Mouse (Mus musculus) lung, embryonic 16.5 days (tissue): ENCODE measurements at regions not wholly inside any gene's neighbourhood (a gene's known extent, or its start where the extent isn't known, plus 50 kb on each side); places are given as distances from the start of the nearest gene placed in this dataset.
A peak's percentile ranks its signal among the peaks of the same experiment; 100 is the strongest.

Experiments
- ATAC-seq: fragments of 200-750 bp; cut with Nextera tagmentation; 2 replicates; pipeline ENCODE4 v1.8.0; 2017; ENCODE audit warnings: low read depth, mild to moderate bottlenecking, moderate library complexity
- H3K27ac ChIP-seq: fragments of 300-500 bp; sonication (generic); 2 replicates; pipeline ENCODE4 v1.5.1; 2014; ENCODE audit warnings: mild to moderate bottlenecking, control low read depth, low read length
- H3K27me3 ChIP-seq: fragments of 300-500 bp; sonication (generic); 2 replicates; pipeline ENCODE4 v1.6.1; 2014; ENCODE audit warnings: low read depth, low read length, mixed read lengths; ENCODE audit not compliant: control insufficient read depth, insufficient read depth
- H3K36me3 ChIP-seq: fragments of 300-500 bp; sonication (generic); 2 replicates; pipeline ENCODE4 v1.6.1; 2014; ENCODE audit warnings: low read length; ENCODE audit not compliant: control insufficient read depth, insufficient read depth
- H3K4me1 ChIP-seq: fragments of 300-500 bp; sonication (generic); replicated peaks from 2 replicates; pipeline ENCODE4 v1.6.1; 2014; ENCODE audit warnings: low read length, mixed read lengths; ENCODE audit not compliant: control insufficient read depth, insufficient read depth
- H3K4me2 ChIP-seq: fragments of 300-500 bp; sonication (generic); 2 replicates; pipeline ENCODE4 v1.6.1; 2014; ENCODE audit warnings: low read depth, low read length, control low read depth
- H3K4me3 ChIP-seq: fragments of 300-500 bp; sonication (generic); 2 replicates; pipeline ENCODE4 v1.5.1; 2014; ENCODE audit warnings: mild to moderate bottlenecking, low read length, control low read depth
- H3K9ac ChIP-seq: fragments of 300-500 bp; sonication (generic); 2 replicates; pipeline ENCODE4 v1.6.1; 2014; ENCODE audit warnings: low read length, control low read depth
- H3K9me3 ChIP-seq: fragments of 300-500 bp; sonication (generic); 2 replicates; pipeline ENCODE4 v1.6.1; 2016; ENCODE audit warnings: low read length; ENCODE audit not compliant: control insufficient read depth
- WGBS: fragments of 180-500 bp; shearing (Covaris S2); extraction: QIAGEN DNeasy Blood & Tissue Kit; methylation state at CpG from one replicate; pipeline ENCODE4 v1.1.7; 2014; 5-methylcytosine and 5-hydroxymethylcytosine counted together

GRCm38 (mm10) chr11:110588280-110588679 is 189.4 kb downstream of the Map2k6 start:
- Histone ChIP-seq H3K9ac (no peak overlapping the region), H3K9me3 (no peaks in the 10 kb centered on the region), H3K4me1 (no peaks in the 10 kb centered on the region), H3K4me2 (no peak overlapping the region), H3K4me3 (no peak overlapping the region), H3K27ac (no peak overlapping the region), H3K36me3 (no peaks in the 10 kb centered on the region), H3K27me3 (no peaks in the 10 kb centered on the region)
- 72% methylated on average over 2 of the region's 2 CpGs for WGBS
- ATAC-seq = no peak

- H3K9ac ChIP-seq = no peak overlapping the region
- no peaks in the 10 kb centered on the region for H3K27me3 ChIP-seq
- no peaks in the 10 kb centered on the region for H3K9me3 ChIP-seq
- H3K4me1 ChIP-seq = no peaks in the 10 kb centered on the region
- no peak overlapping the region for H3K4me2 ChIP-seq
- WGBS = 69% methylated on average over 7 of the region's 7 CpGs
- ATAC-seq = no peak
- H3K4me3 ChIP-seq = no peak overlapping the region
- no peaks in the 10 kb centered on the region for H3K36me3 ChIP-seq
- H3K27ac ChIP-seq = no peak overlapping the region
These were observed 196.4 kb downstream of the Map2k6 start for GRCm38 (mm10) chr11:110595266-110595862.

GRCm38 (mm10) chr11:110605041-110605882 is 206.3 kb downstream of the Map2k6 start:
- ATAC-seq = no peak
- 73% methylated on average over 10 of the region's 10 CpGs for WGBS
- no peaks in the 10 kb centered on the region for H3K4me1 ChIP-seq
- H3K9ac ChIP-seq = no peak overlapping the region
- no peak overlapping the region for H3K4me2 ChIP-seq
- no peak overlapping the region for H3K4me3 ChIP-seq
- no peak overlapping the region for H3K27ac ChIP-seq
- H3K9me3 ChIP-seq = no peaks in the 10 kb centered on the region
- H3K27me3 ChIP-seq = no peaks in the 10 kb centered on the region
- no peaks in the 10 kb centered on the region for H3K36me3 ChIP-seq

- H3K4me3 ChIP-seq = no peak overlapping the region
- no peaks in the 10 kb centered on the region for H3K9me3 ChIP-seq
- H3K27ac ChIP-seq = no peak overlapping the region
- ATAC-seq = no peak
- no peaks in the 10 kb centered on the region for H3K27me3 ChIP-seq
- H3K9ac ChIP-seq = no peak overlapping the region
- no peaks in the 10 kb centered on the region for H3K4me1 ChIP-seq
- H3K4me2 ChIP-seq = no peak overlapping the region
- WGBS = 83% methylated on average over 2 of the region's 2 CpGs
- no peaks in the 10 kb centered on the region for H3K36me3 ChIP-seq
These were observed 210.4 kb downstream of the Map2k6 start for GRCm38 (mm10) chr11:110609276-110609675.

- no peak overlapping the region for H3K27ac ChIP-seq
- no peaks in the 10 kb centered on the region for H3K27me3 ChIP-seq
- ATAC-seq = no peak
- no peaks in the 10 kb centered on the region for H3K36me3 ChIP-seq
- no peak overlapping the region for H3K9ac ChIP-seq
- WGBS = 69% methylated on average over 7 of the region's 7 CpGs
- no peak overlapping the region for H3K4me2 ChIP-seq
- H3K9me3 ChIP-seq = no peaks in the 10 kb centered on the region
- no peak overlapping the region for H3K4me3 ChIP-seq
- no peaks in the 10 kb centered on the region for H3K4me1 ChIP-seq
These were observed 211.9 kb downstream of the Map2k6 start for GRCm38 (mm10) chr11:110610831-110611230.

GRCm38 (mm10) chr11:110632001-110632400 is 233.1 kb downstream of the Map2k6 start:
- no peaks in the 10 kb centered on the region for H3K27me3 ChIP-seq
- no peaks in the 10 kb centered on the region for H3K36me3 ChIP-seq
- H3K4me1 ChIP-seq = no peaks in the 10 kb centered on the region
- WGBS = 69% methylated on average over 6 of the region's 6 CpGs
- no peak overlapping the region for H3K4me3 ChIP-seq
- no peaks in the 10 kb centered on the region for H3K9me3 ChIP-seq
- ATAC-seq = no peak
- no peak overlapping the region for H3K4me2 ChIP-seq
- no peak overlapping the region for H3K9ac ChIP-seq
- no peak overlapping the region for H3K27ac ChIP-seq

- WGBS = 57% methylated on average over 5 of the region's 5 CpGs
- no peak overlapping the region for H3K27ac ChIP-seq
- H3K4me2 ChIP-seq = no peak overlapping the region
- H3K4me1 ChIP-seq = no peaks in the 10 kb centered on the region
- no peaks in the 10 kb centered on the region for H3K36me3 ChIP-seq
- no peak for ATAC-seq
- H3K27me3 ChIP-seq = no peaks in the 10 kb centered on the region
- H3K9ac ChIP-seq = no peak overlapping the region
- no peaks in the 10 kb centered on the region for H3K9me3 ChIP-seq
- no peak overlapping the region for H3K4me3 ChIP-seq
These were observed 234.4 kb downstream of the Map2k6 start for GRCm38 (mm10) chr11:110633351-110633750.

- Histone ChIP-seq H3K9me3 (no peaks in the 10 kb centered on the region), H3K27ac (no peak overlapping the region), H3K36me3 (no peaks in the 10 kb centered on the region), H3K4me2 (no peak overlapping the region), H3K4me3 (no peak overlapping the region), H3K27me3 (no peaks in the 10 kb centered on the region), H3K4me1 (no peaks in the 10 kb centered on the region), H3K9ac (no peak overlapping the region)
- WGBS = 53% methylated on average over 13 of the region's 13 CpGs
- ATAC-seq = peak; percentile 56; the same call in 1 of the 2 replicates
These were observed 243.6 kb downstream of the Map2k6 start for GRCm38 (mm10) chr11:110642485-110642884.

- 42% methylated on average over 7 of the region's 7 CpGs for WGBS
- Histone ChIP-seq H3K4me1 (no peaks in the 10 kb centered on the region), H3K4me3 (no peak overlapping the region), H3K4me2 (no peak overlapping the region), H3K27me3 (no peaks in the 10 kb centered on the region), H3K27ac (no peak overlapping the region), H3K9me3 (no peaks in the 10 kb centered on the region), H3K9ac (no peak overlapping the region), H3K36me3 (no peaks in the 10 kb centered on the region)
- no peak for ATAC-seq
These were observed 250.8 kb downstream of the Map2k6 start for GRCm38 (mm10) chr11:110649575-110650210.
